Mouse (Mus musculus) frontal cortex, postnatal 36 days (tissue): ENCODE results near the gene Pomp.

Source experiments
- DNase-seq, 2 experiments: peaks; one replicate each; pipeline ENCODE4 v3.0.0; 2022; ENCODE audit warnings: low spot score in 2 of 2

Gene Pomp

GRCm38 (mm10) chr5:147860449-147861261 lies at the start of gene Pomp:
Pomp (plus strand) TSS chr5:147860461.
- DNase-seq = peak; percentile 93

GRCm38 (mm10) chr5:147812255-147813040 lies 47.8 kb upstream of the Pomp start:
- no peak for DNase-seq

- DNase-seq = no peak
These were observed 45.3 kb upstream of the Pomp start for GRCm38 (mm10) chr5:147814971-147815370.

- no peak for DNase-seq
These were observed 44.7 kb upstream of the Pomp start for GRCm38 (mm10) chr5:147815592-147815991.

- no peak for DNase-seq
These were observed 43.8 kb upstream of the Pomp start for GRCm38 (mm10) chr5:147816465-147816864.

GRCm38 (mm10) chr5:147817747-147818496 lies 42.3 kb upstream of the Pomp start:
- no peak for DNase-seq

GRCm38 (mm10) chr5:147818866-147819265 lies 41.4 kb upstream of the Pomp start:
- DNase-seq = no peak

- DNase-seq = no peak
These were observed 40.4 kb upstream of the Pomp start for GRCm38 (mm10) chr5:147819895-147820294.

GRCm38 (mm10) chr5:147824021-147824605 lies 36.1 kb upstream of the Pomp start:
- DNase-seq = no peak

GRCm38 (mm10) chr5:147825375-147825969 lies 34.8 kb upstream of the Pomp start:
- DNase-seq = no peak

- no peak for DNase-seq
These were observed 34.2 kb upstream of the Pomp start for GRCm38 (mm10) chr5:147826091-147826490.

- DNase-seq = no peak
These were observed 33.7 kb upstream of the Pomp start for GRCm38 (mm10) chr5:147826546-147826945.

- DNase-seq = no peak
These were observed 31.4 kb upstream of the Pomp start for GRCm38 (mm10) chr5:147828846-147829245.

GRCm38 (mm10) chr5:147832842-147833241 lies 27.4 kb upstream of the Pomp start:
- DNase-seq = no peak

- no peak for DNase-seq
These were observed 25.3 kb upstream of the Pomp start for GRCm38 (mm10) chr5:147834841-147835500.

GRCm38 (mm10) chr5:147839418-147839817 lies 20.8 kb upstream of the Pomp start:
- DNase-seq = no peak

GRCm38 (mm10) chr5:147843340-147843739 lies 16.9 kb upstream of the Pomp start:
- DNase-seq = no peak

GRCm38 (mm10) chr5:147845319-147845718 lies 14.9 kb upstream of the Pomp start:
- no peak for DNase-seq

GRCm38 (mm10) chr5:147847361-147847760 lies 12.9 kb upstream of the Pomp start:
- DNase-seq = no peak

- DNase-seq = peak; percentile 58 to 81
These were observed 11.9 kb upstream of the Pomp start for GRCm38 (mm10) chr5:147848164-147848863.
